Mouse (Mus musculus): ENCODE measurements at regions not wholly inside any gene's neighbourhood (a gene's known extent, or its start where the extent isn't known, plus 50 kb on each side); places are given as distances from the start of the nearest gene placed in this dataset.

DNA sequence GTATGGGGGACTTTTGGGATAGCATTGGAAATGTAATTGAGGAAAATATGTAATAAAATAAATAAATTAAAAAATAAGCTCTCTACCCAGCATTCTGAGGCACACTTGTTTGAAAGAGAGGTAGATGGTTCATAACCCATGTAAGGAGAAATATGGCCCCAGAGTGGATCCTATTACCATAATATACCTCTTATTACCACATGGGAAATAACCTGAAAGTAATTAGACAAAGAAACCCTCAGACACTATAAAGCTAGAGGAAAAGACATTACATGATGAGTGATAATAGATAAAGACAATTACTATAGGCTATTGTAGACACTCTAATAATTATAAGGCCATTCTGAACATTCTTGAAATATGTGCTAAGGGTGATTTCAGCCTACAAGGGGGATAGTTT lies 2444.8 kb upstream of the Gm12353 start:
- no peak for DNase-seq (ENCODE audit: low read depth, low spot score)

DNA sequence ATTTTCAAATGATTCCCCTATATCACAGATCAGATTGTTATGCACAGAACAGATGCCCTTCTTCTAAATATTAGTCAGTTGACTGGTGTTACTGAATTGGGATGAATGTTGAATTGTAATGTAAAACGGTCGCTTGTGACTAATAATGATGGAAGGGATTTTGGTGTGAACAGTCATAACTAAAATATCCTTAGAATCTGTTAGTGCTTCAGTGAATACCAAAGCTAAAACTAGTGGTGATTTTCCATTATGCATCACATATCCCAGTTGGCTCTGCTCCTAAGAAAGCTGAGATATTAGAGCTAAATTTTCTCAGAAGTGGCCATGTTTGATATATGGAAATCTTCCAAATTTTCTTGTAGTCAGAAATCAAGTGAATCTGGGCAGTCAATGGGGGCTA lies 2441.7 kb upstream of the Gm12353 start:
- no peak for DNase-seq (ENCODE audit: low read depth, low spot score)

DNA sequence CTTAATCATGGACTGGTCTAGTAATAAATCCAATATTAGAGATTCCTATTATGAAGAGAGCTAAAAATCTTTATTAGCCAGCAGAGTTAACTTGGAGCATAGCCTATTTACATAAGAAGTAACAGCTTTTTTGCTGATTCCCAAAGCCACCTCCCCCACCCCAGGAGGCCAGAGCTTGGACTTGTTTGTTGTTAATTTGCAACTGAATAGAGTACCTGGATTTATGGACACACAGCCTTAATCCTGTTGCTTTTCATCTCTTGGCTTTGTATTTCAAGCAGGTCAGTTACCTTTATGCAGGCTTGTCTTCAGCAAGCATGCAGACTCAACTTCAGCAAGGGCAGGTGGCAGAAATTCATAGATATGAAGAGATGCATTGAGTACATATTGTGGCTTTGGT lies 2396.5 kb upstream of the Gm12353 start:
- no peak for DNase-seq (ENCODE audit: low read depth, low spot score)

GRCm38 (mm10) chr4:17239853-17240252 lies 2365.4 kb upstream of the Gm12353 start:
- DNase-seq (ENCODE audit: low read depth, low spot score), result no peak

- no peak for DNase-seq (ENCODE audit: low read depth, low spot score)
These were observed 2364.9 kb upstream of the Gm12353 start for GRCm38 (mm10) chr4:17240314-17240713.

DNA sequence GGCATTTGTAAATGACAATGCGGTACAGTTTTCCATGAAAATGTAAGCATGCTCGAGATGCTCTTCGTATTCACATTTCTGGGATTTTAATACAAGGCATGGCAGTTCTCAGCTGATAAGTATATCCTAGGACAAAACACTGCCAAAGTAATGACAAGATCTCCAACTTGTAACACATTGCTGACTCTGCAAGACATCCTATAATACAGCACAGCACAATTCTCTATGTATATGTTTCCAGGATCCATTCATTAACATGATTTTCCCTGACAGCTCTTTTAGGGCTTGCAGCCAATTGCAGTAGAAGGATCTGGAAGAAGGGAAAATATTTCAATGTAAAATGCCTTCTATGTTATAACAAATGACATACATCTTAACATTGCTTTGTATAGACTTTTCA lies 2346.1 kb upstream of the Gm12353 start:
- DNase-seq (ENCODE audit: low read depth, low spot score), result no peak

GRCm38 (mm10) chr4:17261704-17262103 lies 2343.5 kb upstream of the Gm12353 start:
- DNase-seq (ENCODE audit: low read depth, low spot score), result no peak

GRCm38 (mm10) chr4:17299131-17299530 lies 2306.1 kb upstream of the Gm12353 start:
- DNase-seq (ENCODE audit: low read depth, low spot score), result no peak

- DNase-seq (ENCODE audit: low read depth, low spot score), result no peak
These were observed 2286.2 kb upstream of the Gm12353 start for GRCm38 (mm10) chr4:17319061-17319460.

GRCm38 (mm10) chr4:17348026-17348425 lies 2257.2 kb upstream of the Gm12353 start:
- no peak for DNase-seq (ENCODE audit: low read depth, low spot score)

GRCm38 (mm10) chr4:17360796-17361195 lies 2244.5 kb upstream of the Gm12353 start:
- peak; percentile 23 for DNase-seq (ENCODE audit: low read depth, low spot score)

All from mesoderm, embryonic 11.5 days (tissue).